Mouse (Mus musculus): Measurements from ENCODE around the gene Bglap2. TPM values are rescaled to one million over a fixed set of nuclear protein-coding genes. Genes with fewer than 3 reads are reported as not detected.

Bglap2 gene
- polyA plus RNA-seq (2012), result not detected in 2 replicates

GRCm38 (mm10) chr3:88378599-88378998 is at the start of gene Bglap2:
Gene Bglap2 (minus strand): TSS chr3:88378699.

GRCm38 (mm10) chr3:88424605-88425329 is 46.3 kb upstream of the Bglap2 start, which contains the start of gene Slc25a44:
Gene Slc25a44 (minus strand): TSS chr3:88425139.

GRCm38 (mm10) chr3:88409741-88410644 is 31.5 kb upstream of the Bglap2 start, which contains the start of gene Pmf1:
Gene Pmf1 (minus strand): TSS chr3:88410331.

GRCm38 (mm10) chr3:88384364-88384763 is 5.9 kb upstream of the Bglap2 start, which contains the start of gene Bglap:
Gene Bglap (minus strand): TSS chr3:88384464.

GRCm38 (mm10) chr3:88372643-88373042 is 5.9 kb downstream of the Bglap2 start, which contains the start of gene Bglap3:
Gene Bglap3 (minus strand): TSS chr3:88372743.

GRCm38 (mm10) chr3:88364337-88364736 is 14.2 kb downstream of the Bglap2 start, which contains the start of gene Paqr6:
Gene Paqr6 (plus strand): TSS chr3:88364584.

GRCm38 (mm10) chr3:88336058-88337013 is 42.2 kb downstream of the Bglap2 start, which contains the start of the genes Tmem79 and Smg5:
Gene Tmem79 (minus strand): TSS chr3:88336148.
Gene Smg5 (plus strand): TSS chr3:88336260.

Other genes starting within 250 kb of the Bglap2 start
- 225 and 227 TPM in 2 replicates for gene Mef2d, start 236.3 kb downstream of the Bglap2 start, polyA plus RNA-seq (2012)
- 0.12 TPM in 1 of 2 replicates, not detected in the other for gene Rhbg, start 124.0 kb downstream of the Bglap2 start, polyA plus RNA-seq (2012)
- not detected in 2 replicates for gene Gm38392, start 91.5 kb downstream of the Bglap2 start, polyA plus RNA-seq (2012)
- gene Tsacc, start 81.7 kb downstream of the Bglap2 start, polyA plus RNA-seq (2012), result 0.44 and 1.7 TPM in 2 replicates
- gene Cct3, start 81.6 kb downstream of the Bglap2 start, polyA plus RNA-seq (2012), result 28.7 and 37.6 TPM in 2 replicates
- gene Glmp, start 53.7 kb downstream of the Bglap2 start, polyA plus RNA-seq (2012), result 75.1 and 97.9 TPM in 2 replicates
- gene Tmem79, start 42.6 kb downstream of the Bglap2 start, polyA plus RNA-seq (2012), result 1.8 and 1.9 TPM in 2 replicates
- 78.6 and 97.0 TPM in 2 replicates for gene Smg5, start 42.4 kb downstream of the Bglap2 start, polyA plus RNA-seq (2012)
- 0.06 TPM in 1 of 2 replicates, not detected in the other for gene Paqr6, start 14.1 kb downstream of the Bglap2 start, polyA plus RNA-seq (2012)
- not detected in 2 replicates for gene Bglap3, start 6.0 kb downstream of the Bglap2 start, polyA plus RNA-seq (2012)
- not detected in 2 replicates for gene Bglap, start 5.8 kb upstream of the Bglap2 start, polyA plus RNA-seq (2012)
- 203 and 221 TPM in 2 replicates for gene Pmf1, start 31.6 kb upstream of the Bglap2 start, polyA plus RNA-seq (2012)
- 8.2 and 8.3 TPM in 2 replicates for gene Slc25a44, start 46.4 kb upstream of the Bglap2 start, polyA plus RNA-seq (2012)
- 60.3 and 109 TPM in 2 replicates for gene Sema4a, start 82.5 kb upstream of the Bglap2 start, polyA plus RNA-seq (2012)
- gene Lmna, start 131.3 kb upstream of the Bglap2 start, polyA plus RNA-seq (2012), result 80.9 and 128 TPM in 2 replicates
- 8.8 and 16.2 TPM in 2 replicates for gene Mex3a, start 153.7 kb upstream of the Bglap2 start, polyA plus RNA-seq (2012)
- gene Rab25, start 169.6 kb upstream of the Bglap2 start, polyA plus RNA-seq (2012), result 0.24 and 0.69 TPM in 2 replicates
- 121 and 149 TPM in 2 replicates for gene Lamtor2, start 174.4 kb upstream of the Bglap2 start, polyA plus RNA-seq (2012)
- 74.0 and 78.9 TPM in 2 replicates for gene Ubqln4, start 175.1 kb upstream of the Bglap2 start, polyA plus RNA-seq (2012)
- 298 and 364 TPM in 2 replicates for gene Ssr2, start 197.2 kb upstream of the Bglap2 start, polyA plus RNA-seq (2012)
- 425 and 439 TPM in 2 replicates for gene Arhgef2, start 227.3 kb upstream of the Bglap2 start, polyA plus RNA-seq (2012)

Measured in megakaryocyte-erythroid progenitor cell, adult 5 weeks (primary cell).